Mouse (Mus musculus) liver, embryonic 14.5 days (tissue): ENCODE results near the gene Il22ra1. TPM values are rescaled to one million over a fixed set of nuclear protein-coding genes. Genes with fewer than 3 reads are reported as not detected.

Experiments
- ATAC-seq: fragments of 200-750 bp; cut with Nextera tagmentation; 2 replicates; pipeline ENCODE4 v1.8.0; 2017; ENCODE audit warnings: moderate number of reproducible peaks, mild to moderate bottlenecking, moderate library complexity; ENCODE audit not compliant: insufficient read depth
- DNase-seq, 3 experiments: peaks; one replicate each; pipeline ENCODE4 v3.0.0-alpha.2; 2012 to 2013; ENCODE audit warnings: low read depth in 3 of 3, low spot score in 3 of 3
- H3K27ac ChIP-seq: fragments of 300-500 bp; sonication (generic); 2 replicates; pipeline ENCODE4 v1.5.1; 2014; ENCODE audit warnings: moderate library complexity, mild to moderate bottlenecking, control low read depth, inconsistent platforms
- H3K27me3 ChIP-seq: fragments of 300-500 bp; sonication (generic); 2 replicates; pipeline ENCODE4 v1.6.1; 2014; ENCODE audit warnings: mild to moderate bottlenecking, low read length, moderate library complexity; ENCODE audit not compliant: control insufficient read depth, insufficient read depth
- H3K36me3 ChIP-seq: fragments of 300-500 bp; sonication (generic); replicated peaks from 2 replicates; pipeline ENCODE4 v1.6.1; 2014; ENCODE audit warnings: low read depth; ENCODE audit not compliant: control insufficient read depth, insufficient read depth
- H3K4me1 ChIP-seq, 2 experiments: fragments of 200-500 bp in 1 of 2; fragments of 300-500 bp in 1 of 2; sonication (generic) in 1 of 2; replicated peaks; 2 replicates each; pipeline ENCODE4 v1.6.1; 2012 to 2014; ENCODE audit warnings: antibody characterized with exemption in 1 of 2, inconsistent platforms in 1 of 2, low read length in 1 of 2; ENCODE audit not compliant: control insufficient read depth in 2 of 2, insufficient read depth in 2 of 2
- H3K4me2 ChIP-seq: fragments of 300-500 bp; sonication (generic); 2 replicates; pipeline ENCODE4 v1.6.1; 2014; ENCODE audit warnings: low read depth, mild to moderate bottlenecking, control low read depth, moderate library complexity
- H3K4me3 ChIP-seq, 2 experiments: fragments of 200-500 bp in 1 of 2; fragments of 300-500 bp in 1 of 2; sonication (generic) in 1 of 2; 2 replicates each; pipeline ENCODE4 v1.5.1; 2012 to 2014; ENCODE audit warnings: low read depth in 2 of 2, low read length in 2 of 2, mild to moderate bottlenecking in 2 of 2, control low read depth in 1 of 2, inconsistent platforms in 1 of 2, moderate library complexity in 1 of 2; ENCODE audit not compliant: insufficient read depth in 1 of 2
- H3K9ac ChIP-seq: fragments of 300-500 bp; sonication (generic); replicated peaks from 2 replicates; pipeline ENCODE4 v1.6.1; 2014; ENCODE audit warnings: mild to moderate bottlenecking, control low read depth, moderate library complexity
- H3K9me3 ChIP-seq: fragments of 300-500 bp; sonication (generic); 2 replicates; pipeline ENCODE4 v1.6.1; 2016; ENCODE audit warnings: low read length, mixed read lengths; ENCODE audit not compliant: control insufficient read depth
- CTCF ChIP-seq: IDR thresholded peaks from 2 replicates; pipeline ENCODE4 v1.5.1; 2016; ENCODE audit warnings: antibody characterized with exemption, low read depth, control low read depth
- EP300 ChIP-seq: IDR thresholded peaks from 2 replicates; pipeline ENCODE4 v1.6.1; 2016; ENCODE audit warnings: antibody characterized with exemption, low read depth
- WGBS: fragments of 180-500 bp; shearing (Covaris S2); extraction: QIAGEN DNeasy Blood & Tissue Kit; methylation state at CpG from one replicate; pipeline ENCODE4 v1.1.7; 2014; ENCODE audit not compliant: insufficient replicate concordance; 5-methylcytosine and 5-hydroxymethylcytosine counted together
- polyA plus RNA-seq, 2 experiments: library from polyadenylated mRNA; depleted of rRNA in 1 of 2; stranded (reverse) in 1 of 2; unstranded in 1 of 2; fragments of >200 nt; fragmentation: Nextera tagmentation in 1 of 2; extraction: Ambion mirVana in 1 of 2; gene quantifications; 2 replicates each; pipeline versions ENCODE4 v1.2.1 to v1.2.3; 2012 to 2014

Il22ra1 gene
- polyA plus RNA-seq (2012; rRNA removed) (0.98 and 1.3 TPM in 2 replicates), polyA plus RNA-seq (2014; fragmentation: Nextera tagmentation; extraction: Ambion mirVana) (0.36 and 0.54 TPM in 2 replicates)

DNA sequence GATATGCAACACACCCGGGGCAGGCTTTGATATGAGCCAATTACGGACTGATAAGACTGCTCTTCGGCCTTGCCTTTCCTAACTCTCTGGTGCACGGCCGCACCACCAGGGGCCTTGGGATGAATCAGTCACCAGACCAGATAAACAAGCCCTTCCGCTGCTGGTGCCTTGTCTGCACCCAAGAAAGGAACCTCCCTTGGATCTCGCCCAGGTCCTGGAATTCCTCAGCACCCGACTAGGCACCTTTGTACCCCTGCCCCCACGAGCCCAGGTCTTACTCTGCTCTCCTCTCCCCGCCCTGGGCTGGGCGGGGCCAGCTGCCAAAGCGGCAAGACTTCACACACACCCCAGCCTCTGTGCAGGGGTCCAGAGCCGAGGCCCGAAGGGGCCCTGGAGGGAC lies at the start of gene Il22ra1:
Gene Il22ra1 (plus strand): TSS at position 356 of the 400 bp plus-strand sequence.
- WGBS, result 18% methylated on average over 14 of the region's 14 CpGs
- ATAC-seq (peak; percentile 69), DNase-seq (no peak)
- no peaks in the 10 kb centered on the region for H3K27me3 ChIP-seq
- H3K9me3 ChIP-seq, result no peaks in the 10 kb centered on the region
- TF ChIP-seq EP300 (no peak), CTCF (peak; percentile 24; the same call in 1 of the 2 replicates)
- H3K9ac ChIP-seq, result peak within 1 kb of the TSS; percentile 35
- H3K27ac ChIP-seq, result no peak within 1 kb of the TSS
- peak within 1 kb of the TSS; percentile 57 for H3K4me2 ChIP-seq
- no peaks in the 10 kb centered on the region for H3K36me3 ChIP-seq
- H3K4me1 ChIP-seq, result peaks cover 0 to 5% of the 10 kb centered on the region in 2 experiments; a peak in 3 of 4 replicates
- H3K4me3 ChIP-seq, result peak within 1 kb of the TSS; percentile 43 to 51

DNA sequence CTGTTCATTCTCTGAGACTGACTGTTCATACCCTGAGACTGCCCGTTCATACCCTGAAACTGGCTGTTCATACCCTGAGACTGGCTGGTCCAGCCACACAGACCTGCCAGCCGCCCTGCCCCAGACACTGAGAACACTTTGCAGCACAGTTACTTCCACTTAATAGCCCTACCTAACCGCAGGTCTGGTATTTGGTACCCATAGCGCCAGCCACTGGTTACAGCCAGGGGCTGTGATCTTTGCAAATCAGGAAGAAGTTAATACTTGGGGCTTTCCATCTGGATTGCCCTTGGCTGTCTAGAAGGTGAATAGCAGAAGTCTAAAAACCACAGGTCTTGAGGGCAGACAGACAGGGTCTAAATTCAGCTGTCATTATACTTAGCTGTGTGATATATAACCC lies 48.7 kb upstream of the Il22ra1 start:
- ATAC-seq (no peak), DNase-seq (no peak)
- Histone ChIP-seq H3K9ac (no peak overlapping the region), H3K36me3 (no peaks in the 10 kb centered on the region), H3K27me3 (peaks cover 7% of the 10 kb centered on the region), H3K4me3 (no peak overlapping the region), H3K9me3 (no peaks in the 10 kb centered on the region), H3K27ac (no peak overlapping the region), H3K4me2 (no peak overlapping the region), H3K4me1 (no peaks in the 10 kb centered on the region)
- 24% methylated on average over 4 of the region's 4 CpGs for WGBS
- TF ChIP-seq CTCF (no peak), EP300 (no peak)

- ATAC-seq (no peak), DNase-seq (no peak)
- no peak overlapping the region for H3K27ac ChIP-seq
- no peak overlapping the region for H3K4me3 ChIP-seq
- H3K4me1 ChIP-seq, result no peaks in the 10 kb centered on the region
- TF ChIP-seq EP300 (no peak), CTCF (no peak)
- H3K9ac ChIP-seq, result no peak overlapping the region
- H3K27me3 ChIP-seq, result peaks cover 31% of the 10 kb centered on the region
- 59% methylated on average over 5 of the region's 5 CpGs for WGBS
- no peak overlapping the region for H3K4me2 ChIP-seq
- H3K36me3 ChIP-seq, result no peaks in the 10 kb centered on the region
- no peaks in the 10 kb centered on the region for H3K9me3 ChIP-seq
These were observed 46.2 kb upstream of the Il22ra1 start for GRCm38 (mm10) chr4:135681789-135682188.

DNA sequence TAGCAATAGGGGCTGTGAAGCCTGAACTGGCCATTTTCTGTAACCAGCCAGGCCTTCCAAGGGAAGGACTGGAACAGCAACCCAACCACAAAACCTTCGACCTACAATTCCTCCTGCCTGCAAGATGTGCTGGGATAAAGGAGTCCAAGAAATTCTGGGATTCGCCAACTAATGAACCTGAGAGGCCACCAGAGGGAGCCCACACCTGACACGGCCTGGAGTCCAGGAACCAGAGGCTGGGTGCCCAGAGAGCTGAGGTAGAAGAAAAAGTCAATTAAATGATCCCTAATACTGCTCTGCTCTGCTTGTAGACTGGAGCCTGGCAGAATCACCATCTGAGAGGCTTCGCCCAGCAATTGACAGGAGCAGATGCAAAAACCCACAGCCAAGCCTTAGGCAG lies 44.4 kb upstream of the Il22ra1 start:
- H3K9me3 ChIP-seq, result no peaks in the 10 kb centered on the region
- no peak overlapping the region for H3K9ac ChIP-seq
- H3K36me3 ChIP-seq, result no peaks in the 10 kb centered on the region
- no peak overlapping the region for H3K4me2 ChIP-seq
- no peak for ATAC-seq
- peaks cover 49% of the 10 kb centered on the region for H3K27me3 ChIP-seq
- H3K4me1 ChIP-seq, result no peaks in the 10 kb centered on the region
- DNase-seq, result no peak
- H3K4me3 ChIP-seq, result no peak overlapping the region
- 22% methylated on average over 4 of the region's 4 CpGs for WGBS
- TF ChIP-seq EP300, result no peak
- TF ChIP-seq CTCF, result peak; percentile 60
- H3K27ac ChIP-seq, result no peak overlapping the region

DNA sequence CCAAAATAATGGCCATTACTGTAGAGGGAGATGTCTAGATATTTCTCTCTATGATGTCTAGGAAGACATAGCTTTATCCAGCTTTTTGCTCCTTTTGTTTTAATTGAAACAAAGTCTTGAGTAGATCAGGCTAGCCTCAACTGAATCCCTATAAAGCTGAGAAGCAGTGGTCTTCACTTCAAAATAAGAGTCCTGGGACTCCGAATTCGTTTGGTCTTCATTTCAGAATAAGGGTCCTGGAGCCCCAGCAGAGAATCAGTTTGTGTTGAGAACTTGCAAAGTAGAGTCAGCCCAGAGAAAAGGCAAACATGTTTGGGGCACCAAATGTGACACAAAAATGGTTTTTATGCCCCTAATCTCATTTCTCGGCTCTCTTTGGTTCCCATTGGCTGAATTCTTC lies 43.2 kb upstream of the Il22ra1 start:
- Histone ChIP-seq H3K4me2 (no peak overlapping the region), H3K4me1 (no peaks in the 10 kb centered on the region), H3K9ac (no peak overlapping the region), H3K4me3 (no peak overlapping the region), H3K9me3 (no peaks in the 10 kb centered on the region), H3K27me3 (peaks cover 51% of the 10 kb centered on the region), H3K36me3 (no peaks in the 10 kb centered on the region), H3K27ac (no peak overlapping the region)
- DNase-seq, result no peak
- WGBS, result 16% methylated on average over 3 of the region's 3 CpGs
- no peak for ATAC-seq
- TF ChIP-seq CTCF (no peak), EP300 (no peak)
